Mouse (Mus musculus) midbrain, embryonic 16.5 days (tissue): ENCODE measurements around the gene Nufip2. TPM values are rescaled to one million over a fixed set of nuclear protein-coding genes. Genes with fewer than 3 reads are reported as not detected.

Experiments used
- ATAC-seq: fragments of 200-750 bp; cut with Nextera tagmentation; 2 replicates; pipeline ENCODE4 v1.8.0; 2017; ENCODE audit warnings: moderate TSS enrichment
- H3K27ac ChIP-seq: fragments of 300-500 bp; sonication (generic); 2 replicates; pipeline ENCODE4 v1.5.1; 2014; ENCODE audit warnings: mild to moderate bottlenecking, low read length, mixed read lengths
- H3K27me3 ChIP-seq: fragments of 300-500 bp; sonication (generic); 2 replicates; pipeline ENCODE4 v1.6.1; 2014; ENCODE audit warnings: low read depth, low read length, mixed read lengths; ENCODE audit not compliant: control insufficient read depth, insufficient read depth
- H3K36me3 ChIP-seq: fragments of 300-500 bp; sonication (generic); 2 replicates; pipeline ENCODE4 v1.6.1; 2014; ENCODE audit warnings: mild to moderate bottlenecking, low read length, moderate library complexity, mixed read lengths; ENCODE audit not compliant: control insufficient read depth, insufficient read depth
- H3K4me1 ChIP-seq: fragments of 300-500 bp; sonication (generic); 2 replicates; pipeline ENCODE4 v1.6.1; 2014; ENCODE audit warnings: mild to moderate bottlenecking, low read length, mixed read lengths; ENCODE audit not compliant: control insufficient read depth, insufficient read depth
- H3K4me2 ChIP-seq: fragments of 300-500 bp; sonication (generic); 2 replicates; pipeline ENCODE4 v1.6.1; 2014; ENCODE audit warnings: mild to moderate bottlenecking, low read length, mixed read lengths
- H3K4me3 ChIP-seq: fragments of 300-500 bp; sonication (generic); 2 replicates; pipeline ENCODE4 v1.5.1; 2014; ENCODE audit warnings: low read depth, mild to moderate bottlenecking, low read length, moderate library complexity, mixed read lengths
- H3K9ac ChIP-seq: fragments of 300-500 bp; sonication (generic); 2 replicates; pipeline ENCODE4 v1.6.1; 2014; ENCODE audit warnings: low read depth, low read length, mixed read lengths
- H3K9me3 ChIP-seq: fragments of 300-500 bp; sonication (generic); replicated peaks from 2 replicates; pipeline ENCODE4 v1.6.1; 2014; ENCODE audit warnings: mild to moderate bottlenecking, low read length, mixed read lengths; ENCODE audit not compliant: control insufficient read depth, poor library complexity, severe bottlenecking
- WGBS: fragments of 180-500 bp; shearing (Covaris S2); extraction: QIAGEN DNeasy Blood & Tissue Kit; methylation state at CpG from one replicate; pipeline ENCODE4 v1.1.7; 2014; 5-methylcytosine and 5-hydroxymethylcytosine counted together
- polyA plus RNA-seq: library from polyadenylated mRNA; unstranded; fragments of >200 nt; fragmentation: Nextera tagmentation; extraction: Ambion mirVana; gene quantifications from 2 replicates; pipeline ENCODE4 v1.2.1, GENCODE M21; 2015

Gene Nufip2
- polyA plus RNA-seq, 1 experiment from 2014 or later: 3.2 TPM

- H3K4me3 ChIP-seq: no peak overlapping the region
- no peaks in the 10 kb centered on the region for H3K27me3 ChIP-seq
- H3K4me2 ChIP-seq: no peak overlapping the region
- no peak overlapping the region for H3K27ac ChIP-seq
- H3K4me1 ChIP-seq: no peaks in the 10 kb centered on the region
- ATAC-seq: no peak
- H3K9me3 ChIP-seq: no peaks in the 10 kb centered on the region
- no peak overlapping the region for H3K9ac ChIP-seq
- WGBS: 60% methylated on average over 9 of the region's 9 CpGs
- peaks cover 9% of the 10 kb centered on the region for H3K36me3 ChIP-seq
Observed at GRCm38 (mm10) chr11:77775701-77776400, 89.9 kb downstream of the Nufip2 start.

- H3K4me3 ChIP-seq: no peak overlapping the region
- no peaks in the 10 kb centered on the region for H3K9me3 ChIP-seq
- no peak for ATAC-seq
- no peak overlapping the region for H3K27ac ChIP-seq
- H3K27me3 ChIP-seq: no peaks in the 10 kb centered on the region
- no peaks in the 10 kb centered on the region for H3K4me1 ChIP-seq
- H3K4me2 ChIP-seq: no peak overlapping the region
- H3K36me3 ChIP-seq: peaks cover 9% of the 10 kb centered on the region
- no peak overlapping the region for H3K9ac ChIP-seq
- WGBS: 95% methylated on average over 17 of the region's 17 CpGs
Observed at GRCm38 (mm10) chr11:77777436-77777835, 91.5 kb downstream of the Nufip2 start.

GRCm38 (mm10) chr11:77777937-77778336 is 92.0 kb downstream of the Nufip2 start:
- Histone ChIP-seq H3K9me3 (no peaks in the 10 kb centered on the region), H3K27me3 (no peaks in the 10 kb centered on the region), H3K27ac (no peak overlapping the region), H3K9ac (no peak overlapping the region), H3K36me3 (peaks cover 9% of the 10 kb centered on the region), H3K4me2 (no peak overlapping the region), H3K4me3 (no peak overlapping the region), H3K4me1 (no peaks in the 10 kb centered on the region)
- ATAC-seq: no peak
- WGBS: 88% methylated on average over 17 of the region's 17 CpGs

GRCm38 (mm10) chr11:77779240-77779639 is 93.3 kb downstream of the Nufip2 start:
- H3K27me3 ChIP-seq: no peaks in the 10 kb centered on the region

GRCm38 (mm10) chr11:77781088-77781487 is 95.1 kb downstream of the Nufip2 start:
- no peak overlapping the region for H3K9ac ChIP-seq
- no peaks in the 10 kb centered on the region for H3K9me3 ChIP-seq
- 81% methylated on average over 7 of the region's 7 CpGs for WGBS
- no peak for ATAC-seq
- H3K4me1 ChIP-seq: peaks cover 14% of the 10 kb centered on the region
- H3K36me3 ChIP-seq: peaks cover 9% of the 10 kb centered on the region
- H3K27ac ChIP-seq: no peak overlapping the region
- H3K27me3 ChIP-seq: no peaks in the 10 kb centered on the region
- no peak overlapping the region for H3K4me3 ChIP-seq
- H3K4me2 ChIP-seq: no peak overlapping the region

More at GRCm38 (mm10) chr11:77779240-77779639, 93.3 kb downstream of the Nufip2 start:
- Histone ChIP-seq H3K4me2 (no peak overlapping the region), H3K36me3 (peaks cover 9% of the 10 kb centered on the region), H3K4me3 (no peak overlapping the region), H3K9ac (no peak overlapping the region), H3K9me3 (no peaks in the 10 kb centered on the region), H3K4me1 (peaks cover 6% of the 10 kb centered on the region), H3K27ac (no peak overlapping the region)
- no peak for ATAC-seq
- 76% methylated on average over 1 of the region's 1 CpGs for WGBS

- no peak overlapping the region for H3K4me3 ChIP-seq
- no peak for ATAC-seq
- peaks cover 19% of the 10 kb centered on the region for H3K4me1 ChIP-seq
- no peak overlapping the region for H3K27ac ChIP-seq
- peaks cover 9% of the 10 kb centered on the region for H3K36me3 ChIP-seq
- WGBS: 87% methylated on average over 7 of the region's 7 CpGs
- no peaks in the 10 kb centered on the region for H3K27me3 ChIP-seq
- no peak overlapping the region for H3K4me2 ChIP-seq
- H3K9me3 ChIP-seq: no peaks in the 10 kb centered on the region
- H3K9ac ChIP-seq: no peak overlapping the region
Observed at GRCm38 (mm10) chr11:77782104-77782815, 96.3 kb downstream of the Nufip2 start.

GRCm38 (mm10) chr11:77783211-77783746 is 97.3 kb downstream of the Nufip2 start:
- no peak overlapping the region for H3K9ac ChIP-seq
- no peak for ATAC-seq
- no peaks in the 10 kb centered on the region for H3K9me3 ChIP-seq
- peaks cover 1% of the 10 kb centered on the region; the same call in 1 of the 2 replicates for H3K36me3 ChIP-seq
- H3K4me2 ChIP-seq: no peak overlapping the region
- no peak overlapping the region for H3K4me3 ChIP-seq
- peaks cover 19% of the 10 kb centered on the region for H3K4me1 ChIP-seq
- peak overlapping the region; percentile 15; the same call in 1 of the 2 replicates for H3K27ac ChIP-seq
- WGBS: 56% methylated on average over 10 of the region's 10 CpGs
- H3K27me3 ChIP-seq: no peaks in the 10 kb centered on the region

GRCm38 (mm10) chr11:77783747-77784646 is 98.0 kb downstream of the Nufip2 start:
- 0 out of 2 replicates have a peak, but pooled peaks have one; percentile 21 for ATAC-seq
- no peaks in the 10 kb centered on the region for H3K9me3 ChIP-seq
- H3K27ac ChIP-seq: peak overlapping the region; percentile 15; the same call in 1 of the 2 replicates
- no peak overlapping the region for H3K4me3 ChIP-seq
- peaks cover 19% of the 10 kb centered on the region for H3K4me1 ChIP-seq
- H3K36me3 ChIP-seq: no peaks in the 10 kb centered on the region
- H3K4me2 ChIP-seq: no peak overlapping the region
- 56% methylated on average over 18 of the region's 18 CpGs for WGBS
- no peaks in the 10 kb centered on the region for H3K27me3 ChIP-seq
- H3K9ac ChIP-seq: no peak overlapping the region
